Mouse (Mus musculus) cerebellum, postnatal 36 days (tissue): ENCODE data around the gene Gm13103.
"Not testable (repeated sequence)": the region's sequence is repeated elsewhere in the genome, so short reads cannot be mapped to it uniquely, and the experiment has no call there.

Source experiments
- DNase-seq, 2 experiments: peaks; one replicate each; pipeline ENCODE4 v3.0.0; 2021 to 2022; ENCODE audit warnings: mixed read lengths in 2 of 2

The Gm13103 gene

GRCm38 (mm10) chr4:143846197-143846596 lies at the start of gene Gm13103:
TSS of gene Gm13103 (plus strand) at chr4:143846497.
- not testable (repeated sequence) for DNase-seq

DNA sequence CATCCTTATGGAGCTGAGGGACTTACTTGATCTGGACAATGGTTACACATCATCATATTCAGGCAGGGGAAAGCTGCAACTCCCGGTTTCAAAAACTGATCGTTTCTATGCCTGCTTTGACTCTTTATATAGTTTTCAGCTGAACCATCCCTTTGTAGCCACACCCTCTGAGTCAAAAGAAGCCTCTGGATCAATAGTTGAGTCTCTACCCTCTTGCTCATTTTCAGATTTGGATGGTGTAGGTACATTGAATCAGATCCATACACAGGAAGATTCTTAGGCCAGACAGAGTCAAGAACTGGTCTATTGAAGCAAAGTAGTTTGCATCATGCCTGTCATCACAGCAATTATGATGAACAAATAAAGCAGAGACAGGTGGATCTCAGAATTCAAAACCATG lies 30.3 kb upstream of the Gm13103 start, which contains the start of gene Gm13084:
Gene Gm13084 (minus strand): TSS at position 101 of the 400 bp plus-strand sequence.
- no peak for DNase-seq

DNA sequence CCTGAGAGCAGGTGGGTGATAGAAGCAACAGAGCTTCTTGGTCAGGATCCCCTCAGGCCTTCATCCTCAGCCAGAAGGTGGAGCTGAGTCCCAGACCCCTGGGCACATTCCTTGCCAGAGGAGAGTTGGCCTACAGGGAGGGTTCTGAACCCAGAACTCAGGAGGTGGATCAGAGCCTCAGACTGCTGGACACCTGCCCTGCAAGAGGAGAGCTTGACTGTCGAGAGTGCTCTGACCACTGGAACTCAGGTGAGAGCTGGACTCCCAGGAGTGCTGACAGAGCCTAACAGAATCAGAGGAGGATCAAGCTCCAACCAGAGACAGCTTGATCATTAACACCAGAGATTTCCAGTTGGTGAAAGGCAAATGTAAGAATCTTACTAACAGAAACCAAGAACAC lies 36.1 kb downstream of the Gm13103 start:
- DNase-seq, result not testable (repeated sequence)

DNA sequence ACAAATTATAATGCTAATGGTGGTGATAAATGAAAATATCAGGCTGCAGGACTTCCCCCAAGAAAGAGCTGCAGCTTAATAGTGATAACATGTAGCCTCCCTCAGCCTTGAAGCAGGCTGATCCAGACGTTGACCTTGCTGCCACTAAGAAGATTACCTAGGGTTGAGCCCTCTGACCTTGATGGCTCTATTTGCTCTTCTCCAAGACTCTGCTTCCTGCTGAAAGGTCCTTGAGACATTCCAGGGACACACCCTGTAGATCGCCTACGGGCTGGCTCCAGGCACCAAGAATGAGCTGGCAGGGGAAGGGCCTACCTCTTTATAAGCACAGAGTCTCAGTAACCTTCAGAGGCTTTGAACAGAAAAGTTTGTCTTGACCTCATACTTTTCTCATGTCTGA lies 48.1 kb downstream of the Gm13103 start:
- not testable (repeated sequence) for DNase-seq

GRCm38 (mm10) chr4:143900280-143900679 lies 54.0 kb downstream of the Gm13103 start, which contains the start of gene Pramef6:
TSS of gene Pramef6 (minus strand) at chr4:143900380.
- not testable (repeated sequence) for DNase-seq
